Mouse (Mus musculus): ENCODE results near the gene Gnb1. TPM values are rescaled to one million over a fixed set of nuclear protein-coding genes. Genes with fewer than 3 reads are reported as not detected.

Gnb1 gene
- total RNA-seq, 2 experiments from 2014 or later: 165 to 233 TPM

DNA sequence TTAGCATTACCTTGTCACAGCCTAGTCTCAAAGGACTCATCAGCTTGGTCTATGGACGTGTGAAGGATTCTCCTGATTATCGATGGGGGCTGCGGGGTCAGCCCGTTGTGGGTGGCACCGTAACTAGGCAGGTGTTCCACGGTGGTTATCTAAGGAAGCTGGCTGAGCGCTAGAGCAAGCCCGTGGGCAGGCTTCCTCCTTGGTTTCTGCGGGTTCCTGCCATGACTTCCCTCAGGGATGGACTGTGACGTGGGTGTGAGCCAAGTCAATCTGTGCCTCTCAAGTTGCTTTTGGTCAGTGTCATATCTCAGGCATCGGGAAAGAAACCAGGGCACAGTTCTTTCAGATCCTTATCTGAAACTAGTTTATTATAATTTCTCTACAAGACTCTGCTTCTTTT, 83.8 kb downstream of the Gnb1 start:
- peak; percentile 82 for ATAC-seq (replicated peaks; ENCODE audit: poor library complexity)

- ATAC-seq (replicated peaks; ENCODE audit: poor library complexity): no peak
Measured at GRCm38 (mm10) chr4:155575521-155575920, 84.4 kb downstream of the Gnb1 start.

GRCm38 (mm10) chr4:155577132-155577531, 86.0 kb downstream of the Gnb1 start:
- ATAC-seq (replicated peaks; ENCODE audit: poor library complexity): no peak

GRCm38 (mm10) chr4:155577741-155578140, 86.6 kb downstream of the Gnb1 start:
- ATAC-seq (replicated peaks; ENCODE audit: poor library complexity): no peak

GRCm38 (mm10) chr4:155578336-155579125, 87.4 kb downstream of the Gnb1 start:
- ATAC-seq (replicated peaks; ENCODE audit: poor library complexity): no peak

GRCm38 (mm10) chr4:155580420-155580819, 89.3 kb downstream of the Gnb1 start:
- ATAC-seq (replicated peaks; ENCODE audit: poor library complexity): peak; percentile 77

GRCm38 (mm10) chr4:155582279-155582905, 91.2 kb downstream of the Gnb1 start:
- peak; percentile 81 for ATAC-seq (replicated peaks; ENCODE audit: poor library complexity)

GRCm38 (mm10) chr4:155589356-155589755, 98.2 kb downstream of the Gnb1 start:
- ATAC-seq (replicated peaks; ENCODE audit: poor library complexity): no peak

- ATAC-seq (replicated peaks; ENCODE audit: poor library complexity): no peak
Measured at GRCm38 (mm10) chr4:155591012-155591719, 100.0 kb downstream of the Gnb1 start.

DNA sequence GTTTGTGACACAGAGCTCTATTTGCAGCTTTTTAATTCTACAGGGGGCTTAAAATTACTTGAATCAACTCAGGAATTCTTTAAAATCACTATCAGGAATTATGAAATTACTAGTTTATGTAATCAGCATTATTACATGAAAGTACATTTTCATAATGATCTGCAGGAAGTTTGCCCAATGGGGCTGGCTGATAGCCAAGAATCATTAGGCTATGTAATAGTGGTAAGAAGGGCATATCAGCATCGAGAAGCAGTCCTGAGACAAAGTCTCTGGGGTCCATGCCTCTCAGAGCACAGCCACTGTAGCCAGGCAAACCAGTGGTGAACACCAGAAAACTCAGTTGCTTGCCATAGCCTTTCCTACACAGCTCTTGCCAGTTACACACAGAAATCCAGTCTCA, 102.6 kb downstream of the Gnb1 start:
- no peak for ATAC-seq (replicated peaks; ENCODE audit: poor library complexity)

DNA sequence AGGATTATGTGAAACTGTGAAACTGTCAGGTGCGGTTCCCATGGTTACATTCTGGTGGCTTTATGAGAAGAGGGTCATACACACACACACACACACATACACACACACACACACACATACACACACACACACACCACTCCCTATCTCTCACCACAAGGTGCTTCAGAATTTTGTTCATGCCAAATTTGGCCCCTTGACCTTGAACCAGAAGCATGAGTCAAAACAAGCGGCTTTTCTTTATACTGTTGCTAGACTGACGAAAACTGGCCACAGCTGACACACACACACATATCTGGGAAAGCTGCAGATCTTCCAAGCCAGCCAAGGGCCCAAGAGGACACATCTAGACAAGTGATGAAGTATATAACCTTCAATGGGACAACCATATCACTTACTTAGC, 104.6 kb downstream of the Gnb1 start:
- ATAC-seq (replicated peaks; ENCODE audit: poor library complexity): no peak

- peak; percentile 56 for ATAC-seq (replicated peaks; ENCODE audit: poor library complexity)
Measured at GRCm38 (mm10) chr4:155596606-155597005, 105.4 kb downstream of the Gnb1 start.

DNA sequence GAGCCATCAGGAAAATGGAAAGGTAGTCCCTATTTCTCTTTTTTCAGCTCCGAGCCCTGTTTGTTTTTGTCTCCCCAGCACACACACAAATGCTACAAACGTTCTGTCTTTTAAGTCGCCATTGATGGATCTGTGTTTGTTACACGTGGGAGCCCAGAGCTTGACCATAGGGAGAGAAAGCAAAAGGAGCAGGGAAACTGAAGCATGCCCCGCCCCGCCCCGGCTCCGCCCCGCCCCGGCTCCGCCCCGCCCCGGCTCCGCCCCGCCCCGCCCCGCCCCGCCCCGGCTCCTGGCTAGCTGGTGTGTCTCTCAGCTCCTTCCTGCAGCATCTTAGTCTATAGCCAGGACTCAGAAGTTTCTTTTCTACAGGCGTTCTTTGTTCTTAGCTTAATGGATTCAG, 107.4 kb downstream of the Gnb1 start:
- ATAC-seq (replicated peaks; ENCODE audit: poor library complexity): no peak

- no peak for ATAC-seq (replicated peaks; ENCODE audit: poor library complexity)
Measured at GRCm38 (mm10) chr4:155599901-155600825, 109.0 kb downstream of the Gnb1 start.

- ATAC-seq (replicated peaks; ENCODE audit: poor library complexity): peak; percentile 76
Measured at GRCm38 (mm10) chr4:155601091-155601996, 110.2 kb downstream of the Gnb1 start, which contains the start of gene Slc35e2. Gene Slc35e2, plus strand, starts transcription at chr4:155601416.

DNA sequence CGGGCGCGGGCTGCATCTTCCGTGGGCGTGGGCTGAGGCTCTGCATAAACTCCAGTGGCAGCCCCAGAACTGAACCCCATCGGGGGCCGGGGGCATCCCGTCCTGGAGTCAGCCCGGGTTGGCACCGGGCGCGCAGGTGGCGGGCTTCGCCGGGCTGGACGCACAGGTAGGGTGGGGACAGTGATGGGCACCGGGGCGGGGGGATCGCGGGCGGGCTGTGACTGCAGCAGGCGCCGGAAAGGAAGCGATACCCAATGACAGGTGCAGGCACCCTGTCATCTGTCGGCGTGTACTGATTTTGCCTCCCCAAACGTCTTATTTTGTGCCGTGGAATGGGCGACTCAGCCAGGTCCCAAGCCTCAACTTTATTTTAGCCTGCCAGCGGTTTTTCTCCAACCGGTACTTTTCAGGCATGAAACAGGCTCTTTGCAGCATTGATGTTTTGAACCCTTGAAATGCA, 110.9 kb downstream of the Gnb1 start:
- ATAC-seq (replicated peaks; ENCODE audit: poor library complexity): no peak

- peak; percentile 17 for ATAC-seq (replicated peaks; ENCODE audit: poor library complexity)
Measured at GRCm38 (mm10) chr4:155602753-155603152, 111.6 kb downstream of the Gnb1 start.

DNA sequence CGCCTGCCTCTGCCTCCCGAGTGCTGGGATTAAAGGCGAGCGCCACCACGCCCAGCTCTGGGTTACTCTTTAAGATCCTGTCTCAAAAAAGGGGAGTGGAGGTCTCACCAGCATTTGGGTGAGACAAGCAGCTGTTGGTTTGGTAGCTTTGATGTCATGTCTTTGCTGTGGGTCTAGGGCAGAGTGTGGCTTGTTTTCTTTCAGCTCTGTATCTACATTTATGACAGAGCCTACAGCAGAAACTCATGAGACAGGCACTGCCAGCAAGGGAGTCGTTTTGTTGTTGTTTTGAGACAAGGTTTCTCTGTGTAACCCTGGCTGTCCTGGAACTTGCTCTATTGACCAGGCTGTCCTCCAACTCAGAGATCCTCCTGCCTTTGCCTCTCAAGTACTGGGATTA, 112.6 kb downstream of the Gnb1 start:
- ATAC-seq (replicated peaks; ENCODE audit: poor library complexity): no peak

GRCm38 (mm10) chr4:155605132-155605531, 114.0 kb downstream of the Gnb1 start:
- ATAC-seq (replicated peaks; ENCODE audit: poor library complexity): no peak

DNA sequence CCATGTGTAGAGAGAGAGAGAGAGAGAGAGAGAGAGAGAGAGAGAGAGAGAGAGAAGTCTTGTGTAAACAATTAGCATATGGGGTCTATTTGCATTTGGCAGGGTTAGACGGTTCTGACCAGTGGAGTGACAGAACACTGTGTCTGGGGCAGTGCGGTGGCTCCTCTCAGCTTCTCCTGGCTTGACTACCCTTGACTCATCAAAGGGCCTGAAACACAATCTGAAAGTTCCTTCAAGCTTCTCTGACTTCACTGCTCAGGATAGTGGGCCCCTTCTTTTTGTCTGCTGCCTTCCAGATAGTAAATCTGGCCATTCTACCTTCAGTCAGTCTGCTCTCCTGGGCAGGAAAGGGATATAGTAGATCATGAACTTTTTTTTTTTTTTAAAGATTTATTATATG, 115.7 kb downstream of the Gnb1 start:
- no peak for ATAC-seq (replicated peaks; ENCODE audit: poor library complexity)

Data from megakaryocyte progenitor cell, adult 5-6 weeks (primary cell).